In the genomic region with DNA sequence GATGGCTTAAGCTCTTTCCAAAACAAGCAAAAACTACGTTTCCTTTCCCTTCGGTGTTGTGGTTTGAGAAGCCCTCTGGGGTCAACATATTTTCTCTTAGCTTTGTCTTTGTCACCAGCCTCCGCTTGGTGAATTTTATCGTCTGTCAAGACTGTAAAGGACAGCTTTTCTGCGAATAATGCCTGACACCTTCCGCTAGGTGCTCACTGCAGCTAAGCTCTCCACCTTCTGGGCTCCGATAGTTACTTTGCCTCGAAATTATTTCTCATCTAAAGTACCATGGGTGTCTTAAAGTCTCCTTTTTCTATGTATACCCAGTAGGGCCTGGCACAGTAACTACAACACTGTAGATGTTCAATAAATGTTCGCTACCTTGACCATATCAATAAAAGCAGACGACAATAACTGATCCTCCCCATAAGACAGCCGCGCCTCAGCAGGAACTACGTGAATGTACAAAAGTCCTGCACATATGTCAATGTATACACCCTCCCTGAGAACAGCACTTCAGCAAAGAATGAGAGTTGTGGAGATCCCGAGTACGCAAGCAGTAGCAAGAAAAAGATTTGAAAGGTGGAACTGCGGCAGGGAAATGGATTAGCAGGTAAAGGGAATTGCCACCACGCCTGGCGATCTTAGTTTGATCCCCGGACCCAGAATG, we compare ENCODE assay signal across 8 mouse cellular contexts. TPM values are rescaled to one million over a fixed set of nuclear protein-coding genes. Genes with fewer than 3 reads are reported as not detected.
DNase-seq lines count a peak whose midpoint lies in the region; ATAC-seq lines count a peak whose summit lies in the region.

No protein-coding gene starts in this region.

- H3K27ac ChIP-seq in brown adipose tissue, adult 24 weeks (replicated peaks; ENCODE audit: low read depth, low read length), result peak overlapping the region; percentile 85
- H3K27ac ChIP-seq in forebrain, embryonic 15.5 days (replicated peaks), result peak overlapping the region; percentile 96

- H3K36me3 ChIP-seq in forebrain, embryonic 15.5 days, result no peaks in the 10 kb centered on the region

- H3K27me3 ChIP-seq in forebrain, embryonic 15.5 days, result no peaks in the 10 kb centered on the region

- peak; percentile 15 for DNase-seq in left cerebral cortex, adult 11 months (ENCODE audit: low spot score)
- no peak for DNase-seq in left cerebral cortex, postnatal 10 days (ENCODE audit: extremely low spot score in 1 of 2, low spot score in 2 of 2)
- peak; percentile 8 for DNase-seq in kidney, postnatal 10 days
- DNase-seq in embryo, embryonic 9.5 days (ENCODE audit: extremely low spot score), result no peak
- no peak for DNase-seq in adrenal gland, postnatal 25 days

- H3K4me2 ChIP-seq in forebrain, embryonic 15.5 days (replicated peaks), result peak overlapping the region; percentile 49

- peak overlapping the region; percentile 78 for H3K4me3 ChIP-seq in brown adipose tissue, adult 24 weeks (ENCODE audit: insufficient read depth, low read depth, low read length)
- peak overlapping the region; percentile 93 for H3K4me3 ChIP-seq in forebrain, embryonic 15.5 days

- no peaks in the 10 kb centered on the region for H3K4me1 ChIP-seq in brown adipose tissue, adult 24 weeks (ENCODE audit: control insufficient read depth, insufficient read depth, insufficient read length, low read length)
- H3K4me1 ChIP-seq in forebrain, embryonic 15.5 days, result peaks cover 28% of the 10 kb centered on the region

- 5% methylated on average over 19 of the region's 19 CpGs for WGBS in forebrain, embryonic 15.5 days

- H3K9me3 ChIP-seq in forebrain, embryonic 15.5 days, result no peaks in the 10 kb centered on the region

- ATAC-seq in forebrain, embryonic 15.5 days (replicated peaks), result peak; percentile 20
- peak; percentile 38 for ATAC-seq in megakaryocyte-erythroid progenitor cell, adult 5-6 weeks (replicated peaks; ENCODE audit: low FRiP score, low TSS enrichment, poor library complexity, severe bottlenecking)

- H3K9ac ChIP-seq in forebrain, embryonic 15.5 days (replicated peaks), result peak overlapping the region; percentile 90

- intact Hi-C loops in left cerebral cortex, postnatal 10 days (cut with DNase I), result no loop called here

RNA-seq across cellular contexts. Expression of gene Cep350, which starts 0.8 kb away (rescaled TPM):
- total RNA-seq in left cerebral cortex, postnatal 10 days (2021), result 10 to 100 TPM; 38.6 to 42.6 TPM
- polyA plus RNA-seq in brown adipose tissue, adult 24 weeks (2012; ENCODE audit: insufficient read depth, insufficient read length, missing spikeins), result 7.3 and 11.2 TPM in 2 replicates
- 10.7 and 12.3 TPM in 2 replicates for polyA plus RNA-seq in forebrain, embryonic 15.5 days (2015; fragmentation: Nextera tagmentation; extraction: Ambion mirVana)
- 41.6 and 41.9 TPM in 2 replicates for total RNA-seq in megakaryocyte-erythroid progenitor cell, adult 5-6 weeks (2014; fragmentation: Nextera tagmentation)
- 51.8 and 60.2 TPM in 2 replicates for total RNA-seq in megakaryocyte-erythroid progenitor cell, adult 5-6 weeks (2017)
- total RNA-seq in adrenal gland, postnatal 25 days (2021), result 32.1 and 36.2 TPM in 2 replicates

Comparison
In these comparisons a context has a peak if more than half of its experiments do, and no peak if none do; other contexts are left out.
1. DNase-seq: peak in left cerebral cortex, adult 11 months (single experiment) and kidney, postnatal 10 days (single experiment); none in left cerebral cortex, postnatal 10 days (0 of 2), embryo, embryonic 9.5 days (single experiment) and adrenal gland, postnatal 25 days (single experiment).